Mouse (Mus musculus): ENCODE data around the gene Synpo2. TPM values are rescaled to one million over a fixed set of nuclear protein-coding genes. Genes with fewer than 3 reads are reported as not detected.
A peak's percentile ranks its signal among the peaks of the same experiment; 100 is the strongest.

Gene Synpo2
- 100 to 1,000 TPM; 175 to 193 TPM for total RNA-seq (2021)
- long read RNA-seq, experiment 1, full-length matches to known transcripts: 67 of 284 reads
- long read RNA-seq, experiment 1, partial matches to known transcripts: 62 of 284 reads
- long read RNA-seq, experiment 1, other reads (novel, unspliced or antisense): 155 of 284 reads
- long read RNA-seq, experiment 2, full-length matches to known transcripts: 89 of 366 reads
- long read RNA-seq, experiment 2, partial matches to known transcripts: 0 of 366 reads
- long read RNA-seq, experiment 2, other reads (novel, unspliced or antisense): 277 of 366 reads

DNA sequence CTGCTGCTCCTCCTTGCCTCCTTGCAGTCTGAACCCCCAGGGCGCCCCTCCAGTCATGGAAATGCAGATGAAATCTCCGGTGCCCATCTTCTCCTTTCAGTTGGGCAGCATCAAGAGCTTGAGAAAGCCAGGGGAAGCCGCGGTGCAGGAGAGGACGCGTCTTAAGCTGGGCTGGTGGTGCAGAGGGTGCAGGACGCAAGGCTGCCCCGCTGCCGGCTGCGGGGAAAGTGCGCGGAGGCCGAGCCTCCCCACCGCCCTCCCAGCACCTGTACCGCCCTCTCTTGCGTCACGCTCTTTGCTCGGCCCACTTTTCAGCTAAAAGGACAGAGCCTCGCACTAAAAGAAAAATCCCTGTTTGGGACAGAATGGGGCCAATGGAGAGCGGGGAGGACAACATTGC lies at the start of gene Synpo2:
Gene Synpo2, minus strand, starts transcription at position 229 of the 400 bp plus-strand sequence.
- intact Hi-C loops (cut with DNase I; ENCODE audit: low total_unique reads): no loop called here

DNA sequence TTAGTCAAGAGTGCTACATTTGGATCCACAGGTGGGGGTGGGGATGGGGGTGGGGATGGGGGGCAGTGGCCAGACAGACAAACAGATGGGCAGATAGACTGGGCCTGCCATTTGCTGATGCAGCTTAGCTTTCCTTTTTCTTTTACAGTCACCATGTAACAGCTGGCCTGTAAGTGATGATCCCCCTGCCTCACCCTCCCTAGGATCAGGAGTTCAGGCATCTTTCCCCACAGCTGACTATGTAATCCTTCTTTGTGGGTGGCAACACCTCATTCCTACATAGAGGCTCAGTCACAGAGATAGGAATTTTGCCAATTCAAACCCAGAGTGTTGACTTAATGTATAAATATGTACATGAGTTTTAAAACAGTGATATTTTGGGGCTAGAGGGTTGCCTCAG lies 49.7 kb upstream of the Synpo2 start:
- DNase-seq: no peak
- intact Hi-C loops (cut with DNase I; ENCODE audit: low total_unique reads): no loop called here

More for the DNA sequence above, at the start of gene Synpo2:
- peak; percentile 59 for DNase-seq

DNA sequence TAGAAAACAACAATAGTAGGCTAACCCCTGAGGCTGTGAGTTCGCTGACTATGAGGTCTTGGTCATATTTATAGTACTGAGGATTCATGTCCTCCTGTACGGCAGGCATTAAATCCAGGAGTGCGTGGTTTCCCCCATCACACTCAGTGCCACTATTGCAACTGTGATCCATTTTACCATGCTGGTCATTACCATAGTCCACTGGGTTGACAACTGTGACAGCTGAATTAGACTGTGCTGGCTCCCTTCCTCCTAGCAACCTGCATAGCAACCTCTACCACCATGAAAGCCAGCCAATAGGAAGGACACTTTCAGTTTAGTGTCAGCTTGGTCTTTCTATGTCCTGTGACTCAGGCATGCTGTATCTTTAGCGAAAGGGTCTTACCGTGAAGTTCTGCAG lies 48.3 kb upstream of the Synpo2 start:
- no peak for DNase-seq
- intact Hi-C loops (cut with DNase I; ENCODE audit: low total_unique reads): no loop called here

DNA sequence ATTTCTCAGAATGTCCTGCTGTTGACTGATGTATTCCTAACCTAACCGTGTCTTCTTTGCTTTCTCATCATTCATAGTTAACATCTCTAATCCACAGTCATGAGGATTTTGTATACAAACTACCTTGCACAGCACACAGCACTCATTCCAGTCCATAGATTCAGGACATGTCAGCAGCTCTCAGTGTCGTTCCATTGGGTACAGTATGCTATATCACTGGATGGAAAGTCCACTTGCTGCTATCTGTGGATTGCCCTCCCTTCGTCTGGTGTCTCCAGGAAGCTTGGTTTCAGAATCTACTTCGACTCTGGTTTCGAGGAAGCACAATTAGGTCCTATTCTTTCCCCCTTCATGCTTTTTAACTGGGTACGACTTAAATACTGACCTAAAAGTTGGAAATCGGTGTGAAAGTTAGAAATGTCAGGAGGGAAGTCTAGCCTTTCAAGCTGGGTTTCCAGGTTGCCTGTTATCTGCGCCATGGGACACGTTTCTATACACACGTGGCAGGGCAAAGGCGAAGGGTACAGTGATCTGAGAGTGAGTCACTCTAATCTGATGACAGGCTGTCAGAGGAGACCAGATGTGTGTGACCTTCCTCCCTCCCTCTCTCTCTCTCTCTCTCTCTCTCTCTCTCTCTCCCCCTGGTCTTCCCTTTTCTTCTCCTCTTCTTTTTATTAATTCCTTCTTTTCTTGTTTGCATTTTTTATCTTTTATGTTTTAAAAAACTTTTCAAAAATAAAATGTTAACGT lies 47.1 kb upstream of the Synpo2 start:
- intact Hi-C loops (cut with DNase I; ENCODE audit: low total_unique reads): no loop called here
- no peak for DNase-seq

DNA sequence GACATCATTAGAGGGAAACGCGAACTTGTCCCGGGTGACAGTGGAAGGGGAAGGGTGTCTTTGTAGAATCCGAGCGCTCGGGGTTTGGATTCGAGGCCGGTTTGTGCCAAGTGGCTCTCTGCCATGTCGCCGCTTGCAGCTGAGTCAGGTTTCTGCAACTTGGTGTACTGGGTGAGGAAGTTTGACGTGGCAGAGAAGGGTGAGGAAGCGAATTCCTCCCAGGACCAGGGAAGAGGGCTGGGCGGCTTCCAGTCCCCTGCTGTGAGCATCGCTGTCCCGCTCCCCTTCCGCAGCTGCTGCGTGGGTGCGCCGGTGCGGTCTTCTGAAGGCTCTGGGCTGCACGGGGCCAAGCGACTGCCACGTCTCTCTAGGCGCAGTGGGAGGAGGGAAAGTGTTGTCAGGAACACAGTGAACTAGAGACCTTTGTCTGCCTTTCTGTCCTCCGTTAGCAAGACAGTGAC lies 31.8 kb upstream of the Synpo2 start:
- intact Hi-C loops (cut with DNase I; ENCODE audit: low total_unique reads): no loop called here
- peak; percentile 65 for DNase-seq

DNA sequence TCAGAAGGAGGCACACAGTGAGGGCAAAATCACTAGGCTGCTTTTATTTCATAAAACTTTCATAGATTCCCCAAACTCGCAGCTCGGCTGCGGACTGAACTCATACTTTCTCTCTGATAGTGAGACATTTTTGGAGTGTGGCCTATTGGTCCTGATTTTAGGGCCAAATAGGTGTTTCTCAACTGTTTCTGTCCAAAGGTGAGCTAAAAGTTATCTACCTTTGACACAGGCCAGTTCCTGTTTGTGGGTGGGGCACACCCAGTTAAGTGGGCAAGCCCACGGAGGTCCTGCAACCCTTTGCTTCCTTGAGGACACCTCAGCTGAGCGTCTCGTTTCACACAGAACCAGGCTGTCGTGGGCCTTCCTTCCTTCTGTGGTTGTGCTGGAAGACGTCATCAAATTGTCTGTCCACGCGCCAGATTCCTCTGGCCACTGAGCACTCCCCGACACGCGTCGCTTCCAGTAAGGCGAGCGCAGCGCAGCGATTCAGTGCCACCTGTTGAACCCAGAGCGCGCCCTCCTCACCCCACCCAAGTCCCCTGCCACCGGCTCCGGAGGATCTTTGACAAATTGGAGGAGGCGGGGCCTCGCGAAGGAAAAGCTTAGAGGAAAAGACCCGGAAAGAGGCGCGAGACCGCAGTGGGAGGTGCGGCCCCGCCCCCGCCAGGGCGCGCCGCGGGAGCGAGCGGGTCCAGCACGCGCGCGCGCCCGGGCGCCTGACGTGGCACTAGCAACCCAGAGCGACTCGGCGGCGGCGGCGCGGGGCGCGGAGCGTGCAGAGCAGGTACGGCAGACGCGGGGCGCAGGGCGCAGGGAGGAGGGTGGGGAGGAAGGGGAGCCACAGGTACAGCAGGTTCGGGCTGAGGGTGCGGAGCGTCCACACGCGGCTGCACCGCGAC lies 31.1 kb upstream of the Synpo2 start, which contains the start of gene Sec24d:
Gene Sec24d, plus strand, starts transcription at position 703 of the 899 bp plus-strand sequence.
- intact Hi-C loops (cut with DNase I; ENCODE audit: low total_unique reads): no loop called here
- peak; percentile 88 for DNase-seq

DNA sequence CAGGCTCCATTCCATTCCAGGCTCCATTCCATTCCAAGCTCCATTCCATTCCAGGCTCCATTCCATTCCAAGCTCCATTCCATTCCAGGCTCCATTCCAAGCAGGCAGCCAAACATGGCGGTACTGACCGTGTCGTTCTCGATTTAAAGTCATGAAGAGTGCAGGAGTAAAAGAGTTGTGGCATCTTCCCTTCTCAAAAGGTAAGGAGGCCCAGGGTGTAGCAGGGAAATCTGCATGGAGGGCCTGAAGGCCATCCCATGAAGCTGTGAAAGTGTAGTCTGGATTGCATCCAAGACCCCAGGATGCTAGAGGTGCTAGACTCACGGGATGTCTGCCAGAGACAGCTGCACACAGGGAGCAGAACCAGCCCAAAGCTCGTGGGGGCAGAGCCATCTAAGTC lies 28.8 kb upstream of the Synpo2 start:
- intact Hi-C loops (cut with DNase I; ENCODE audit: low total_unique reads): no loop called here
- DNase-seq: no peak

DNA sequence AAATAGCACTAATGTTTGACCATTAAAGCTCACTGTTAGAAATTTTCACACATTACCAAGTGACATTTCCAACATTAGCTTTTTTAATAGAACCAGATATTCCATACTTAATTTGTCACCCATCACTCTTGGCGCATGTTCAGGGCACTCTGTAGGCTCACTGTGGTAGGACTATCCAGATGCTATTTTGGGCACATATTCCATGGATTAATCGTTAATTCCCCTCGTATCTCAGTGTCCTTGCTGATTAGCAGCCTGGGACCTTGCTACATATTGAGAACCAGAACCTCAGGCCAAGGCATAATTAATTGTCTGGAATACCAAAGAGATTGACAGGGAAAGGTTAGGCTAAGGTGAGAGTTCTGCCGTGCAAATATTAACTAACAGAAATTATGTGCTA lies 22.8 kb upstream of the Synpo2 start:
- intact Hi-C loops (cut with DNase I; ENCODE audit: low total_unique reads): no loop called here
- DNase-seq: no peak

DNA sequence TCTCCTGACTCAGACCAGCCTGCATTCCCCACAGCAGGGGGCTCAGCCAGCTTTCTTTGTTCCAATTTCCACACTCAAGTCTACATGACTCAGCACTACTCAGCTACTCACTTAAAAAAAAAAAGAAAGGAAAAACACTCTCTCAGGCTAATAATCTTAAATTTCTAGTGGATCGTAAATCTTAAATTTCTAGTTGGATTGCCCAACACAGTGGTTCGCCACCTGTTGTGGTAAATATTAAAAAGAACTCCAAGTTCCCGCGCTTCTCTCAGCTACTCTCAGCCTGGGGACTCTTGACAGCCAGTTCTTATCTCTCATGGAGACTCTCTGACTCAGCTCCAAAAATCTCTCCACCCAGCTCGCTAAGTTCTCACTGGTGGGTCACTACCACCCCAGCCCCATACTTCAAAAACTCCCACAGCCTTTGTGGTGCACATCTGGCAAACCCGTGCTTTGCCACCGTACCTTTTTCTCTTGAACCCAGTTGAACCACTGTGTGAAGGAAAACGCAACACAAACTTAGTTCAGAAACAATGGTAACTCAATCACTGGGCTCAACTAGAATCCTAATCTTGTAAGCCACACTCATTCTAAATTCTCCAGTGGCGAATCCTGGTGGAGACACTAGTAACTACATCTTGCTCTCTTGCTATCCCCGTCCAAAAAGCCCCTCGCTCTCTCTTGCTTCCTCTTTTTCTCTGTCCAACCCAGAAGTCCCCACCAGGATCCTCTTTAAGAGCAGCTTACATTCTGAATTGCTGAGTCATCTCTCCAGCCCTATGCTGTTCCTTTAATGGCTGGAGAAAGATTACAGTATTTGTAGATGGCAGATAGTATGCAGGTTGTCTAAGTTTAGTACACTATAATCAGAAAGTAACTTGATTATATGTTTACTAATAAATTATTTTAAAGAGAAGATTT lies 20.5 kb upstream of the Synpo2 start:
- DNase-seq: no peak
- intact Hi-C loops (cut with DNase I; ENCODE audit: low total_unique reads): no loop called here

DNA sequence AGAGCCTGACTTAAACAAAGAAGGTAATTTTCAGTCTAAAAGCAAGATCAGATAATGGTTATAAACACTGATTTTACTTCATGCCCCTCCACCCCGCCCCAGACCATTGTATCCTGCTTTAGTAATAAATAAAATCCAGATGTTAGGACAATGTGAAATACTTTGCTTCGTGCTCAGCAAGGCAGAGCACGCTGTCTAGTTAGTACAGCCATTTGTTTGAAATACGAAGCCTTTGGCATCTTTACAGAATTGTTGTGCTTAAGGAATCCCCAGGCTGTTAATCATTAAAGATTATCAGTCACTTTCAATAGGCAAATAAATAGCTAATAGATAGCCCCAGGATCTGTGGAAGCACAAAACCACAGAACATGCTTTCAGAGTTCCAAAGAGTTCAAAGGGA lies 9.7 kb upstream of the Synpo2 start:
- intact Hi-C loops (cut with DNase I; ENCODE audit: low total_unique reads): no loop called here
- DNase-seq: no peak

DNA sequence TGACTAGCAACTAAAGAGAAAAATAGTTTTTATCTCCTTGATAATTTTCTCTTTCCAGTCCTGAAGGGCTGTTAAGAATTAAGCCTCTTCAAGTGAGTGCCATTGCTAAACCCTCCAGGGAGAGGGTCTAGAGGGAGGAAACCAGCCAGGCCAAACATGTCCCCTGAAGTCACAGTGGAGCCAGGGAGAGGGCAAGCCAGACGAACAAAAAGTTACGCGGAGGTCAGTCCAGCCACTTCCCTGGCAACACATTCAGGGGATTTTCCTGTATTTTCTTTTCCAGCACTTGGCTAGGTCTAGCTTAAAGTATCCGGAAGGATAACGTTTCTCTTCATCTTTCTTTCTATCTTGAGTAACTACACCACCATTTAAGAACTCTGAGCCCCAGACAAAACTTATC lies 8.4 kb upstream of the Synpo2 start:
- peak; percentile 26 for DNase-seq
- intact Hi-C loops (cut with DNase I; ENCODE audit: low total_unique reads): no loop called here

DNA sequence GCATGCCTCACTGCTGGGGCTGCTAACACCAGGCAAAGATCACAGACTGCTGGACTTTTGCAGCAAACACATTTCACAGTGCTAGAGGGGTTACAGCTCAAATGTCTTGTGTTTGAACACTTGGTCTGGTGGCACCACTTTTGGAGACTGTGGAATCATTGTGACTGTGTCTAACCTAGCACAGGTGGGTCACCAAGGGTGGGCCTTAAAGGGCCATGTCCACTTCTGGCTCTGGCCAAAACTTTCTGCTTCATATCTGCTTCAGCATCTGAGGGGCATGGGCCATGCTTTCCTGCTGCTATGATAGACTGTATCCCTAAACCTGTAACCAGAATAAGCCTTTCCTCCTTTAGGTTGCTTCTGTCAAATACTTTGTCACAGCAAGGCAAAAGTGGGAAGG lies 1.5 kb upstream of the Synpo2 start:
- DNase-seq: no peak
- intact Hi-C loops (cut with DNase I; ENCODE audit: low total_unique reads): no loop called here

DNA sequence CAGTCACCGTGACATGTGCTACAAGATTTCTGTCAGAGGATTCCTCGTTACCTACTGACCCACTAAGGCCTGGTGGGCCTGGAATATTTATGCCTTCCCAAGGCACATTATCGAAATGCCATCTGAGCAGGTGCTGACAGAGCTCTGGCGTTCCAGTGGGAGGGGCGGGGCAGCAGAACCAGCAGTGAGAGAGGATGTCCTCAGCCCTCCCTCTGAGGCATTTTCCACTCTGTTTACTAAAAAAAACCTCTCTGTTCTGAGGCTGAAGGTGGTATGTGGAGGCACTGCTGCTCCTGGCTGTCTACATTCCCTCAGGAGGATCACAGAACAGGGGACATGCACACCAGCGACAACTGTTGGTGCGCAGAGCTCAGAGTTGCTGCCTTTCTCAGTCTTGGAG lies 1.1 kb upstream of the Synpo2 start:
- DNase-seq: no peak
- intact Hi-C loops (cut with DNase I; ENCODE audit: low total_unique reads): no loop called here

DNA sequence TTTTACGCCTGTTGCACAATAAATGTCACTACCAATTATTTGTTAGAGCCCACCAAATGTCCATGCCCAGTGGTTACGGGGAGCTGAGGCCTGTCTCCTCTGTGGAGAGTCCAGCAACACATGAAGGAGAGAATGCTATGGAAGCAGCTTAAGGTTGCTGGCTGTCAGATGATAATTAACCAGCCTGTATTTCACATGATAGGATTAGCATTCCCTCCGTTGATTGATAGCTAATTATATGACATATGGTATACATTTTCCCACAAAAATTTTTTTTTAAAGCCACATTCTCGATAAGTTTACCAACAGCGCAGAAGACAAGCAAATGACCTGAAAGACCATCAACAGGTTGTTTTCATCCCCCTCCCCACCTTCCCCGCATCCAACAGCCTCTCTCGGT lies 454 bp downstream of the Synpo2 start:
- DNase-seq: no peak
- intact Hi-C loops (cut with DNase I; ENCODE audit: low total_unique reads): no loop called here

DNA sequence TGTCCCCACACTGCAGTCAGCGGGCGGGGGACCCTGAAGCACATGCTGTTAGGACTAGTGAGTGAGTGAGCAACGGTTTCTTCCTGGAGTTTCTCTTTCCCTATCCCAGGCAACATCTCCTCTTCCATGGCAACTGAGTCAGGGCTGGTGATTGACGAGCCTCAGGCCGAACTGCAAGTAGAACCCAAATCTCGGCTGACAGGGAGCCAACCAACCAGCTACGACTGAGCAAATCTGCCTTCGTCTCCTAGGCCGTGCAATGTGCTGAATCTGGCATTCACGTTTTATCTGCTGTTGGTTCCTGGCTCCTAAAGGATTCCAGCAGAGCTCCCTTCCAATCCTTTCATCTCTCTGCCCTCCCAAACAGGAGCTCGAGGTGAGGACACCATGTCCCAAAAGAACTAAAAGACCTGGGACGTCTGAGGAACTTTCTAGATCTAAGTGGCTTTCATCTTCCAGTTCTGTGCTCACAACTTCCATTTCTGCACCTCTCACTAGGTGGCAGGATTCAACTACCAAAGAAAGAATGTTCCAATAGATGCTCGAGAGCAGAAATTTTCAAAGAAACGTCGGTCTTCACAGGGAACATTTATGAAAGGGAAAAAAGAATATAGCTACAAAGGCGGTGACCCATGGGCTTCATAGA lies 1.6 kb downstream of the Synpo2 start:
- intact Hi-C loops (cut with DNase I; ENCODE audit: low total_unique reads): loop anchor here (5.0 kb wide), 1 partner anchor 88 kb away; no protein-coding TSS in a partner anchor
- DNase-seq: no peak

DNA sequence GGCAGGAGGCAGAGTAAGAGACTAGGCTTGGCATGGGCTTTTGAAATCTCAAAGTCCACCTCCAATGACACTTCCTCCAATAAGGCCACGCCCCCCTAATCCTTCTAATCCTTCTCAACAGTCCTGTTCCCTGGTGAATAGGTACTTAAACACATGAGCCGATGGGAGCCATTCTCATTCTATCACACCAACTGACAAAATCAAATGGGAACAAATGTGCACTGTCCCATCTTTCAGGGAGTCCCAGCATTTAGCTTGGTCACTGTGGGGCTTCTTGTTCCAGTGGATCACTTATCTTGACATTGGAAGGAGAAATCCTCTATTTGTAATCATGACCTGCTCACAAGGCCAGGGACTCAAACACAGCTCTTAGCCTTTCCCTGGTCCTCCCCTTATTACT lies 4.3 kb downstream of the Synpo2 start:
- intact Hi-C loops (cut with DNase I; ENCODE audit: low total_unique reads): loop anchor here (5.0 kb wide), 1 partner anchor 91 kb away; no protein-coding TSS in a partner anchor
- DNase-seq: no peak

DNA sequence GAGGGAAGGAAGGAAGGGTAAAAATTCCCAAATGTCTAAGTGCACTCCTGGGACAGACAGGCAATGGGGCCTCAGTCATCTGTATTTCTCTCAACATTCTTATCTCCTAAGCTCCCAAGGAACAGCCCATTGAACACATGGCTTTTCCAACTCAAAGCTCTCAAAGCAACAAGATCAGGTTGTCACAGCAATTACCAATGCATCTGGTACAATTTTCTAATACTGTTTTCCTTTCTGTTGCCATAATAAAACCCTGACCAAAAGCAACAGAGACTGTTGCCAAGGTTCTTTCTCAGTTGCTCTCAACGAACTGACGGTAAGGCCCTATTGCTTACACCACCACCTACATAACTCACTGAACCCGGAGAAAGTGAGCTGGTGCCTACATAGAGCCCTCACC lies 8.7 kb downstream of the Synpo2 start:
- intact Hi-C loops (cut with DNase I; ENCODE audit: low total_unique reads): no loop called here
- DNase-seq: no peak

DNA sequence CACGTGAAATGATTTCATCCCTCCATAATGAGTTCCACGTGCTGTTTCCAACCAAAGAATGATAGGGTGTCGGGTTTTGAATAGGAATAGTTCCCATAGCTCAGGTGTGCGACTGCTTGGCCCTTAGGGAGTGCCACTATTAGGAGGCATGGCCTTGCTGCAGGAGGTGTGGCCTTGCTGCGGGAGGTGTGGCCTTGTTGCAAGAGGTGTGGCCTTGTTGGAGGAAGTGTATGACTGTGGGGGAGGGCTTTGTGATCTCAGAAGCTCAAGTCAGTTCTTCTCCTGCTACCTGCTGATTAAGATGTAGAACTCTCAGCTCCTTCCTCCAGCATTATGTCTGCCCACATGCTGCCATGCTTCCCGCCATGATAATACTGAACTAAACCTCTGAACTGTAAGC lies 17.3 kb downstream of the Synpo2 start:
- intact Hi-C loops (cut with DNase I; ENCODE audit: low total_unique reads): no loop called here
- DNase-seq: no peak

DNA sequence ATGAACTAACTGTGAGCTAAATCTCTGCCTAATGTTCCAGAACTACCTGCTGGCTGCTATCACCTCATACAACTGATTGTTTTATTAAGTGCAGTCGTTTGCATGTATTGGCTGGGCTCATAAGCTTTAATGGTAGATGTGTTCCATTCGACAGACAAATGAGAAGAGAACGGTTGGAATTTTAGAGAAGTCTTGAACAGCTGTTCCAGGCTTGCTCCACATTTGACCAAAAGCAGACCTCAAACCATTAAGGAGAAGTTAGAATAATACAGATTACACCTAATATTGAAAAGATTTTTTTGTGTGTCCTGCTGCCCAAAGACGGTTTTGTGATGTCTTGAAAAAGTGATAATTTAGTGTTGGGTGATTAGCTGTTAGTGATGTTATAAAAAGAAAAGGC lies 27.1 kb downstream of the Synpo2 start:
- no peak for DNase-seq
- intact Hi-C loops (cut with DNase I; ENCODE audit: low total_unique reads): no loop called here
